11 mouse cellular contexts compared by ENCODE assay signal in genomic region chrX:134509473-134509872, GRCm38 (mm10). TPM values are rescaled to one million over a fixed set of nuclear protein-coding genes. Genes with fewer than 3 reads are reported as not detected.
DNase-seq lines count a peak whose midpoint lies in the region; TF ChIP-seq lines count a peak whose summit lies in the region.
"Had no signal": no experiment of that assay in that cellular context is flagged by ENCODE, and none has a peak within 500 bp of the region (broad histone marks: within the 10 kb centered on the region; RNA-seq: fewer than 3 reads in every experiment).

No protein-coding gene starts in this region.

- no peak overlapping the region for H3K4me3 ChIP-seq in kidney, adult 2 months (ENCODE audit: insufficient read depth, low read depth, low read length)
- H3K4me3 ChIP-seq in ES-Bruce4 (ENCODE audit: low read depth, low read length), result no peak overlapping the region
- H3K4me3 ChIP-seq: heart, embryonic 10.5 days; liver, embryonic 15.5 days had no signal

- no peaks in the 10 kb centered on the region for H3K9me3 ChIP-seq in ES-Bruce4 (replicated peaks; ENCODE audit: control insufficient read depth, insufficient read depth, low read length, poor library complexity, severe bottlenecking)
- H3K9me3 ChIP-seq: heart, embryonic 10.5 days; liver, embryonic 15.5 days had no signal

- 13% methylated on average over 2 of the region's 2 CpGs for WGBS in kidney, adult 2 months

- no peak overlapping the region for H3K27ac ChIP-seq in kidney, adult 2 months (ENCODE audit: insufficient read depth, low read depth, low read length)
- H3K27ac ChIP-seq in ES-Bruce4 (ENCODE audit: insufficient read depth, low read length), result no peak overlapping the region
- H3K27ac ChIP-seq: heart, embryonic 10.5 days; liver, embryonic 15.5 days had no signal

- no peak overlapping the region for H3K9ac ChIP-seq in ES-Bruce4 (ENCODE audit: low read depth, poor library complexity, severe bottlenecking)
- H3K9ac ChIP-seq: liver, embryonic 15.5 days had no signal

- no peak for TF ChIP-seq POLR2A in kidney, adult 2 months (IDR thresholded peaks at IDR 0.05; ENCODE audit: low read depth, low read length)
- no peak for TF ChIP-seq POLR2A in ES-Bruce4 (IDR thresholded peaks at IDR 0.05; ENCODE audit: insufficient read depth, low read length)

- H3K36me3 ChIP-seq in kidney, adult 2 months (ENCODE audit: control insufficient read depth, insufficient read depth, low read length), result no peaks in the 10 kb centered on the region
- H3K36me3 ChIP-seq in ES-Bruce4 (ENCODE audit: control insufficient read depth, insufficient read depth, low read length, poor library complexity, severe bottlenecking), result no peaks in the 10 kb centered on the region
- H3K36me3 ChIP-seq: heart, embryonic 10.5 days; liver, embryonic 15.5 days had no signal

- no peak for TF ChIP-seq EP300 in ES-Bruce4 (IDR thresholded peaks at IDR 0.05; ENCODE audit: insufficient read depth, low read depth, low read length)

- no peaks in the 10 kb centered on the region for H3K4me1 ChIP-seq in kidney, adult 2 months (ENCODE audit: control insufficient read depth, insufficient read depth, low read length)
- no peaks in the 10 kb centered on the region for H3K4me1 ChIP-seq in ES-Bruce4 (ENCODE audit: control insufficient read depth, insufficient read depth, low read length)
- H3K4me1 ChIP-seq: heart, embryonic 10.5 days; liver, embryonic 15.5 days had no signal

- peak; percentile 56 for TF ChIP-seq CTCF in kidney, adult 2 months (conservative IDR thresholded peaks at IDR 0.05; ENCODE audit: insufficient read depth, insufficient read length, low read depth, low read length)
- TF ChIP-seq CTCF in ES-Bruce4 (IDR thresholded peaks at IDR 0.05; ENCODE audit: low read depth, low read length), result peak; percentile 31

- DNase-seq in kidney, adult 2 months, result peak; percentile 0
- DNase-seq in kidney, postnatal 14 days, result no peak
- DNase-seq in CD4-positive helper T cell, adult 2 months (ENCODE audit: low read depth, low spot score), result peak; percentile 2
- peak; percentile 6 for DNase-seq in induced T-regulatory cell, adult 2 months (ENCODE audit: low read depth)
- no peak for DNase-seq in right cerebral cortex, postnatal 4 days
- DNase-seq in right cerebral cortex, postnatal 36 days (ENCODE audit: low spot score in 2 of 2), result no peak
- DNase-seq: cerebellum, adult 8-10 months; right cerebral cortex, postnatal 14 days had no signal

- H3K27me3 ChIP-seq in kidney, adult 2 months (replicated peaks; ENCODE audit: control insufficient read depth, insufficient read depth, low read length), result no peaks in the 10 kb centered on the region
- H3K27me3 ChIP-seq in ES-Bruce4 (ENCODE audit: control insufficient read depth, insufficient read depth, low read length, poor library complexity, severe bottlenecking), result no peaks in the 10 kb centered on the region; the same call in 1 of the 2 replicates
- H3K27me3 ChIP-seq: liver, embryonic 15.5 days had no signal

RNA-seq across cellular contexts. Expression of gene Timm8a1, which starts 32.2 kb away (rescaled TPM):
- polyA plus RNA-seq in kidney, adult 2 months (2012; rRNA removed), result 2.5 and 4.9 TPM in 2 replicates
- polyA plus RNA-seq in ES-Bruce4 (2011; ENCODE audit: insufficient read depth, insufficient read length, low read depth, missing spikeins), result 45.3 and 54.9 TPM in 2 replicates

RNA-seq across cellular contexts. Expression of gene Taf7l, which starts 33.2 kb away (rescaled TPM):
- 0.05 TPM in 1 of 2 replicates, not detected in the other for polyA plus RNA-seq in kidney, adult 2 months (2012; rRNA removed)
- 1.8 and 2.9 TPM in 2 replicates for polyA plus RNA-seq in ES-Bruce4 (2011; ENCODE audit: insufficient read depth, insufficient read length, low read depth, missing spikeins)
- polyA plus RNA-seq: heart, embryonic 10.5 days; liver, embryonic 15.5 days had no signal

Comparison
In these comparisons a context has a peak if more than half of its experiments do, and no peak if none do; other contexts are left out.
1. DNase-seq: peak in kidney, adult 2 months (single experiment), CD4-positive helper T cell, adult 2 months (single experiment) and induced T-regulatory cell, adult 2 months (single experiment); none in kidney, postnatal 14 days (single experiment), right cerebral cortex, postnatal 4 days (single experiment) and right cerebral cortex, postnatal 36 days (0 of 2).